ENCODE assay signal across 15 mouse cellular contexts in genomic region chr11:85891010-85891691, GRCm38 (mm10). TPM values are rescaled to one million over a fixed set of nuclear protein-coding genes. Genes with fewer than 3 reads are reported as not detected.
DNase-seq lines count a peak whose midpoint lies in the region; ATAC-seq lines count a peak whose summit lies in the region.
"Had no signal": no experiment of that assay in that cellular context is flagged by ENCODE, and none has a peak within 500 bp of the region (broad histone marks: within the 10 kb centered on the region; RNA-seq: fewer than 3 reads in every experiment).

No protein-coding gene starts in this region.

- H3K9ac ChIP-seq in midbrain, embryonic 11.5 days (ENCODE audit: low read length) = no peak overlapping the region
- H3K9ac ChIP-seq in midbrain, embryonic 15.5 days = no peak overlapping the region
- H3K9ac ChIP-seq in lung, embryonic 16.5 days (ENCODE audit: low read length) = peak overlapping the region; percentile 87
- H3K9ac ChIP-seq in kidney, embryonic 14.5 days (ENCODE audit: low read depth, low read length) = no peak overlapping the region
- H3K9ac ChIP-seq: liver, embryonic 15.5 days had no signal

- 2% methylated on average over 13 of the region's 13 CpGs for WGBS in midbrain, embryonic 11.5 days
- WGBS in midbrain, embryonic 15.5 days = 2% methylated on average over 13 of the region's 13 CpGs
- WGBS in lung, embryonic 16.5 days = 3% methylated on average over 13 of the region's 13 CpGs
- 2% methylated on average over 13 of the region's 13 CpGs for WGBS in kidney, embryonic 14.5 days

- peaks cover 22% of the 10 kb centered on the region for H3K4me1 ChIP-seq in midbrain, embryonic 11.5 days (ENCODE audit: control insufficient read depth, insufficient read depth, low read length)
- H3K4me1 ChIP-seq in midbrain, embryonic 15.5 days = peaks cover 21% of the 10 kb centered on the region
- peaks cover 28% of the 10 kb centered on the region for H3K4me1 ChIP-seq in lung, embryonic 16.5 days (replicated peaks; ENCODE audit: control insufficient read depth, insufficient read depth, low read length)
- peaks cover 7% of the 10 kb centered on the region for H3K4me1 ChIP-seq in kidney, embryonic 14.5 days (ENCODE audit: control insufficient read depth, insufficient read depth, low read length)

- no peak overlapping the region for H3K27ac ChIP-seq in midbrain, embryonic 11.5 days (ENCODE audit: low read depth, low read length)
- H3K27ac ChIP-seq in midbrain, embryonic 15.5 days = no peak overlapping the region
- peak overlapping the region; percentile 92 for H3K27ac ChIP-seq in lung, embryonic 16.5 days (ENCODE audit: low read length)
- H3K27ac ChIP-seq in kidney, embryonic 14.5 days (ENCODE audit: low read depth, low read length) = no peak overlapping the region
- H3K27ac ChIP-seq: liver, embryonic 15.5 days had no signal

- no peaks in the 10 kb centered on the region for H3K36me3 ChIP-seq in midbrain, embryonic 11.5 days (ENCODE audit: control insufficient read depth, insufficient read depth, low read length)
- no peaks in the 10 kb centered on the region for H3K36me3 ChIP-seq in midbrain, embryonic 15.5 days (replicated peaks)
- 0 out of 2 replicates have a peak, but pooled peaks cover 2% of the 10 kb centered on the region for H3K36me3 ChIP-seq in lung, embryonic 16.5 days (ENCODE audit: control insufficient read depth, insufficient read depth, low read length)
- H3K36me3 ChIP-seq in kidney, embryonic 14.5 days (ENCODE audit: control insufficient read depth, insufficient read depth, low read length) = no peaks in the 10 kb centered on the region
- H3K36me3 ChIP-seq: G1E; liver, embryonic 15.5 days had no signal

- peak; percentile 41 for DNase-seq in embryo, embryonic 10.5 days (ENCODE audit: low spot score)
- no peak for DNase-seq in embryo, embryonic 10 days (ENCODE audit: low spot score)
- peak; percentile 90 for DNase-seq in midbrain, embryonic 11.5 days (ENCODE audit: low spot score, missing footprints)
- DNase-seq in cerebellum, adult 11 months = no peak
- no peak for DNase-seq in adrenal gland, adult 18-20 months (ENCODE audit: low spot score in 2 of 2)
- DNase-seq: layer of hippocampus, postnatal 36 days had no signal

- H3K9me3 ChIP-seq in midbrain, embryonic 11.5 days (ENCODE audit: control insufficient read depth, low read length) = no peaks in the 10 kb centered on the region
- H3K9me3 ChIP-seq in midbrain, embryonic 15.5 days = no peaks in the 10 kb centered on the region
- H3K9me3 ChIP-seq in lung, embryonic 16.5 days (ENCODE audit: control insufficient read depth, low read length) = no peaks in the 10 kb centered on the region
- H3K9me3 ChIP-seq in kidney, embryonic 14.5 days (ENCODE audit: control insufficient read depth, low read length) = no peaks in the 10 kb centered on the region
- H3K9me3 ChIP-seq: G1E; liver, embryonic 15.5 days had no signal

- no peak for ATAC-seq in midbrain, embryonic 11.5 days (ENCODE audit: low FRiP score)
- no peak for ATAC-seq in midbrain, embryonic 15.5 days (replicated peaks)
- no peak for ATAC-seq in lung, embryonic 16.5 days (ENCODE audit: low read depth)
- no peak for ATAC-seq in kidney, embryonic 14.5 days (ENCODE audit: low FRiP score, low TSS enrichment)

- H3K27me3 ChIP-seq in midbrain, embryonic 11.5 days (ENCODE audit: control insufficient read depth, insufficient read depth, low read length) = peaks cover 93% of the 10 kb centered on the region
- peaks cover 89% of the 10 kb centered on the region for H3K27me3 ChIP-seq in midbrain, embryonic 15.5 days (replicated peaks)
- H3K27me3 ChIP-seq in lung, embryonic 16.5 days (ENCODE audit: control insufficient read depth, insufficient read depth, low read depth, low read length) = peaks cover 53% of the 10 kb centered on the region
- H3K27me3 ChIP-seq in kidney, embryonic 14.5 days (ENCODE audit: control insufficient read depth, insufficient read depth, low read length) = peaks cover 98% of the 10 kb centered on the region

- no peak overlapping the region for H3K4me3 ChIP-seq in midbrain, embryonic 11.5 days (ENCODE audit: low read depth, low read length)
- H3K4me3 ChIP-seq in midbrain, embryonic 15.5 days = no peak overlapping the region
- peak overlapping the region; percentile 63 for H3K4me3 ChIP-seq in lung, embryonic 16.5 days (ENCODE audit: low read length)
- no peak overlapping the region for H3K4me3 ChIP-seq in kidney, embryonic 14.5 days (ENCODE audit: low read length)
- H3K4me3 ChIP-seq: liver, embryonic 15.5 days had no signal

- no peak overlapping the region for H3K4me2 ChIP-seq in midbrain, embryonic 11.5 days
- H3K4me2 ChIP-seq in midbrain, embryonic 15.5 days = no peak overlapping the region
- H3K4me2 ChIP-seq in lung, embryonic 16.5 days (ENCODE audit: low read depth, low read length) = peak overlapping the region; percentile 69
- H3K4me2 ChIP-seq in kidney, embryonic 14.5 days (replicated peaks; ENCODE audit: low read depth, low read length) = no peak overlapping the region
- H3K4me2 ChIP-seq: liver, embryonic 15.5 days had no signal

RNA-seq across cellular contexts. Expression of gene Tbx4, which starts 4.9 kb away (rescaled TPM):
- polyA plus RNA-seq in midbrain, embryonic 11.5 days (2014; fragmentation: Nextera tagmentation; extraction: Ambion mirVana) = 0.04 and 0.19 TPM in 2 replicates
- polyA plus RNA-seq in midbrain, embryonic 15.5 days (2015; fragmentation: Nextera tagmentation; extraction: Ambion mirVana) = 0.34 and 0.46 TPM in 2 replicates
- polyA plus RNA-seq in lung, embryonic 16.5 days (2015; fragmentation: Nextera tagmentation; extraction: Ambion mirVana) = 61.4 and 70.5 TPM in 2 replicates
- not detected for total RNA-seq in adrenal gland, adult 18-20 months (2021)
- 0.06 TPM in 1 of 2 replicates, not detected in the other for polyA plus RNA-seq in kidney, embryonic 14.5 days (2014; fragmentation: Nextera tagmentation; extraction: Ambion mirVana)
- total RNA-seq: G1E; heart, adult 8-10 months had no signal
- polyA plus RNA-seq: G1E; liver, embryonic 15.5 days had no signal

RNA-seq across cellular contexts. Expression of gene Gm11444, which starts 41.0 kb away (rescaled TPM):
- not detected in 2 replicates for polyA plus RNA-seq in midbrain, embryonic 11.5 days (2014; fragmentation: Nextera tagmentation; extraction: Ambion mirVana)
- polyA plus RNA-seq in midbrain, embryonic 15.5 days (2015; fragmentation: Nextera tagmentation; extraction: Ambion mirVana) = not detected in 2 replicates
- not detected in 2 replicates for polyA plus RNA-seq in lung, embryonic 16.5 days (2015; fragmentation: Nextera tagmentation; extraction: Ambion mirVana)
- total RNA-seq in adrenal gland, adult 18-20 months (2021) = not detected
- polyA plus RNA-seq in kidney, embryonic 14.5 days (2014; fragmentation: Nextera tagmentation; extraction: Ambion mirVana) = not detected in 2 replicates
- total RNA-seq: G1E; heart, adult 8-10 months; layer of hippocampus, postnatal 36 days; midbrain, postnatal 0 days had no signal
- polyA plus RNA-seq: G1E; kidney, embryonic 16.5 days; liver, embryonic 15.5 days; midbrain, postnatal 0 days; small intestine, adult 2 months had no signal

RNA-seq across cellular contexts. Expression of gene Tbx2, which starts 58.8 kb away (rescaled TPM):
- 0.32 and 0.79 TPM in 2 replicates for polyA plus RNA-seq in midbrain, embryonic 11.5 days (2014; fragmentation: Nextera tagmentation; extraction: Ambion mirVana)
- polyA plus RNA-seq in midbrain, embryonic 15.5 days (2015; fragmentation: Nextera tagmentation; extraction: Ambion mirVana) = 1.0 TPM in 2 replicates
- 24.6 and 25.1 TPM in 2 replicates for polyA plus RNA-seq in lung, embryonic 16.5 days (2015; fragmentation: Nextera tagmentation; extraction: Ambion mirVana)
- total RNA-seq in adrenal gland, adult 18-20 months (2021) = 10 to 100 TPM; 14.5 to 17.7 TPM
- 18.2 and 19.8 TPM in 2 replicates for polyA plus RNA-seq in kidney, embryonic 14.5 days (2014; fragmentation: Nextera tagmentation; extraction: Ambion mirVana)

Comparison
In these comparisons a context has a peak if more than half of its experiments do, and no peak if none do; other contexts are left out.
1. DNase-seq: peak in embryo, embryonic 10.5 days (single experiment) and midbrain, embryonic 11.5 days (single experiment); none in embryo, embryonic 10 days (single experiment), cerebellum, adult 11 months (single experiment) and adrenal gland, adult 18-20 months (0 of 2).
2. RNA of gene Tbx4, which starts 4.9 kb away (polyA plus RNA-seq): 61.4 to 70.5 TPM in lung, embryonic 16.5 days; 0.34 to 0.46 TPM in midbrain, embryonic 15.5 days, 0.04 to 0.19 TPM in midbrain, embryonic 11.5 days and 0.06 TPM in kidney, embryonic 14.5 days; every median in the first group is over 10 times any median in the second.